Mouse (Mus musculus): ENCODE measurements around the gene Slc15a5.

- no peak for TF ChIP-seq CTCF (conservative IDR thresholded peaks at IDR 0.05; ENCODE audit: insufficient read depth, insufficient read length, low read depth, low read length)
- TF ChIP-seq POLR2A (IDR thresholded peaks at IDR 0.05; ENCODE audit: low read depth, low read length), result no peak
Observed at GRCm38 (mm10) chr6:138092432-138092831, 12.7 kb upstream of the Slc15a5 start.
